Mouse (Mus musculus) kidney, postnatal 4 days (tissue): ENCODE results near the gene Trpt1.
"Not testable (repeated sequence)": the region's sequence is repeated elsewhere in the genome, so short reads cannot be mapped to it uniquely, and the experiment has no call there.

Source experiments
- DNase-seq, 2 experiments: peaks; one replicate each; pipeline ENCODE4 v3.0.0; 2021; ENCODE audit warnings: mixed read lengths in 2 of 2

Trpt1 gene

DNA sequence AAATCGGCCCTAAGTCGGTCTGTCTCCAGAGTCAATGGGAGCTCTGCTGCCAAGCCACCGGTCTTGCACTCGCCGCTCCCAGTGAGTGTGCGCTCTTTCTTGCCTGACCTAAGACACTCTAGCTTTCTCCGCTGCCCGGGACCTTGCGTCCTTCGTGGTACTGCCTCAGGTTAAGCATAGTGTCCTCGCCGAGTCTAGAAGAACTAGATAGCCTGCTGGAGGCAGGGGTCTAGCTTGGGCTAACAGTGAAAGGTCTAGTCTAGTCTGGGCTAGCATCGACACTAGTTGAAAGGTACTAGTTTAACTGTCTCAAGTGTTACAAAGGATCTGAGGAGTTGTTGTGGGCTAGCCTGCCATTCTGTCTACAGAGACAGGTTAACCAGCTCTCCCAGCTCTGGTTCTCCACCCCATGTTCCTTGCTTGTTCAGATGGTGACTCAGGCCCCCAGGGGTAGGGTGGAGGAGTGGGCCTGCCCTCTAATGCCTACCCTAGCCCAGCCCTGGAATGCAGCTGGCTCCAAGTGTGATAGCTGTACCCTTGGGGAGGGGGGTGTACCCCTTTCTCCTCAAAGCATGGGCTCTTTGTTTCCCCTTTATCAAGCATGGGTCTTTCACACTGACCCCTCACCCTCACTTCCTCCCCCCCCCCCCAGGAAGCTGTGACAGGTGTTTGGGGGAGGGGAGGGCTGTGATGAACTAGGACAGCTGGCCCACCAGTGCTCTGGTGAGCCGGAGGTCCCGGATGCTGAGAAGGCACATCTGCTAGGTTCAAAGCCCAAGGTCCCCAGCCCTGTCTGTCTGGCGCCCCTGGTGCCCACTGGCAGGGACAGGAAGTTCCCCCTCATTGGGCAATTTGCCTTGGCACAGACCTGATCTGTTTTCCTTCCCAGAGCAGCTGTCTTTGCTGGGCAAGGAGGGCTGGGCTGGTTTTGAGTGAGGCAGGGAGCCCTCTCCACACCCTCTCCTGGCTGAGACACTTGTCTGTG lies 20.1 kb upstream of the Trpt1 start, which contains the start of gene Plcb3:
Plcb3 (minus strand) TSS at position 934 of the 985 bp plus-strand sequence.
- DNase-seq = peak; percentile 70 to 81

DNA sequence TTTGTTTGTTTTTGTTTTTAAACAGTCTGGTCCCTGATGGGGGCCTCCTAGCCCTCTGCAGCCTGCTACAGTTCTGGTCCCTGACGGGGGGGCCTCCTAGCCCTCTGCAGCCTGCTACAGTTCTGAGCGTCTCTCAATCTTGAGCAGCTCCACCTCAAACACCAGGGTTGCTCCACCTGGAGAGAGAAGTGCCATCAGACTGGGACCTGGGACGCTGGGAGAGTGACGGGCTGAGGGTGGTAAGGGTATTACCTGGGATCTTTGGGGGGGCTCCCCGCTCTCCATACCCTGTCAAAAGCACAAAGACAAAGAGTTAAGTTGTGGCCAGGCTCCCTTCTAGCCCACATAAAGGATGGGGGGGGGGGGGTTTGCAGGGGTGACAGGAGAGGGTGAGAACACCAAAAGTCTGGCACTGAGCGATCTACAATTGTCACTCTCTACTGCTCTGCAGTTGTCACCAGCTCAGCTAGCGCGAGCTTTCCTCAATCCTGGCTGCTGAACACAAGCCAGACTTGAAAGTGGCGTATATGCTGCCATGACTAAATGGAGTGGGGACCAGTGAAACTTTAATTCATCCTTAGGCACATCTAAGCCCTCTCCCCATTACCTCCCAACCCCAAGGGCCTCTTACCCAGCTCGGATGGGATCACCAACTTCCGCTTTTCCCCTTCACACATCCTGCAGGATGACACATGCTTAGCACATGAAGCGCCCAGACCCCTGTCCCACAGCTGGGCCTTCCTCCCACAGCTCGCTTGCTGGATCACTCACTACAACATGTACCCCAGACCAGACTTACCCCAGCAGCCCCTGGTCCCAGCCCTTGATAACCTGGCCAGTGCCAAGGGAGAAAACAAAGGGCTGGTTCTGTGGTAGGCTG lies 17.9 kb upstream of the Trpt1 start:
- no peak for DNase-seq

DNA sequence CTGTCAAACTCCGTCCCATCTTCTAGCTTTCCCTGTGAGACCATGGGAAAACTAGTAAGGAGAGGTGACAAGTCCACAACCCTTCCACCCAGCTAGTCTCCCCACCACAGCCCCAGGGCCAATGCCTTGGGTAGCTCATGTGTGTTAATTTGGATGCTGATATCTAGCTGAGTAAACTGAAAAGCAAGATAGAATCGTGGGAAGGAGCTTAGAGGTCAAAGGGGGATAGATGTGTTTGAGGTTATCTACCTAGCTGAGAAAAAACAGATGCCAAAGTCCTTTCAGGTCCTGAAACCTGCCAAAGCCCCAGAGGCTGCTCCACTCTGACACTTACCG lies 17.3 kb upstream of the Trpt1 start:
- no peak for DNase-seq

DNA sequence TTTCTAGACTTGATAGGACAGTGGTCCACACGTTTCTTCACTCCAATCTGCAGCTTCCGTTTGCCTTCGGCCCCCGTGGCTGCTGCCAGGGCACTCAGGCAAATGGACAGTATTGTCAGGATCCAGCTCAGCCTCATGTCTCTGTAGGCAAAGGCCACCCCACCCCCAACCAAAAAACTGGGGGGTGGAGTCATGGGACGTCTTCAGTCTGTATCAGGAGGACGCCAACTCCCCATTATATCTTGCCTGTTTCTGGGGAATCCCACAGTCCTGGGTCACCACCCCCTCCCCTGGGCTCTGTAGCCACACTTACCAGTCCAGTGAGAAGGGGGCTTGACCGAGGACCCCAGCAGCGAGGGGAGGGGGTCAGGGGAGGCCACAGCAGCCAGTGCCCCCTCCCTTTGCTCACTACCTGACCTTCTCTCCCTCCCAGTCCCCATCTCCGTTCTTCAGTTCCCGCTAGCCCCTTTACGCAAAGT lies 16.9 kb upstream of the Trpt1 start:
- DNase-seq = peak; percentile 44 to 54

DNA sequence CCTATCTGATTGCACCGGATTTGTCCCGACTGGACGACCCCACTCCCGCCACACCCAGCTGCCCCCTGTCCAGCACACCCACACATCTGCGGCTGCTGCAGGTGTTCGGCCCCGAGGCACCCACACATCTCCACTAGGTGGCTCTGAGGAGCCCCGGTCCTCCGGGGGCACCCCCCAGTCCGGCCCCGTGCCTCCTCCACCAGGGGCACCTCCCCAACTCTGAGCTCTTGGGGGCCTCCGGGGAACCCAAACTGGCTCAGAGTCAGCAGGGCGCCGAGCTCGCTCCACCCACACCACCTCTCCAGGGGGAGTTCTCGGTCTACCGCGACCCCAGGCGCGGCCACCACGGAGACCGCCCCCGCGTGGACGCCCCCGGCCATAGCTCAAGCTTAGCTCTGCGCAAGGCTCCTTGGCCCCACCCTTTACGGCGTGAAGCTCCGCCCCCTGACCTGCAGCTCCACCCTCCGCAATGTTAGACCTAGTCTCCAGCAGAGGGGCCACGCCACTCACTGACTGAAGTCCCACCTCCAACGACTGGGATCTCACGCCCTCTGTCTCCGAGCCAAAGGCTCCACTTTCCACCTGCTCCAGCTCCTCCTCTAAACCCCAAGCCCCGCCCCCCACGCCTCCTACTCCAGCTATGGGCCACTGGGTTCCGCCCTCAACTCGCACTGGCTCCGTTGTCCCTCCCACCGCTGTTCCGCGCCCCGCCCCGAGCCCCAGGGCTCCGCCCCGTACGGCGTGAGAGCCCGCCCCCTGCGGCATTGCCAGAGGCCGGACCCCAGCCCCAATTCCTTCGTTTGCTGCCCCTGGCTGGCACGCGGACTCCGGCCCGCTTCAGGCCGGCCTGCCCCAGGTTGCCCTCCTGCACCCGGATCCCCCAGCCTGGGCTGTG lies 16.2 kb upstream of the Trpt1 start:
- DNase-seq = peak; percentile 100

DNA sequence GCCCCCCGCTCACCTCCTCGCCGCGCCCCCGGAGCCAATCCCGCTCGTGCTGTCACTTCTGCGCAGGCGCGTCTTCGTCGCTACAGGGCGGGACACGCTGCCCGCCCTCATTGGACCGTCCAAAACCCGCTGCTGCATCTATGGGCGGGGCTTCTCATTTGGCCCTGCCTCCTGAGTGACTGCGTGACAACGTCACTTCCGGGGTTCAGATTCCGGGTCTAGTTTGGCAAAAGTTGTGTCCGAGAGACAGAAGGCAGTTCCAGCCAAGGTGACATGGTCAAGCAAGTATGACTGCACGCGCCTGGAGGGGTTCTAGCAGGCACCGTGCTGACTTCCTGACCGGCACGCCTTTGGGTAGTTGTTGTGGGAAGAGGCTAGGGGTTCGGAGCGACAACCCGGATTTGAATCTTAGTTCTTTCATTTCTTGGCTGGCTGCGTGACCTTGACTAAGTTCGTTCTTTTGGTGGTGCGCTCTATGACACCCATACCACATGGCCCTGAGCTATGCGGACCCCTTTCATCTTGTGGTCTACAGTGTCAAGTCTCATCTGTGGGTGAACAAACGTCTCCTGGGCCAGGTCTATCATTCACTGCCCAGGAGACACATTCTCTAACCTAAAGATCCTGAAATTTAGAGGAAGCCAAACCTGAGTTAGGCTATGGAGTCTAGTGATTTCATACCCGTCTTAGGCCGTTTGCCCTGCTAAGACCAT lies 15.4 kb upstream of the Trpt1 start, which contains the start of gene Fkbp2:
Fkbp2 (minus strand) TSS at position 121 of the 713 bp plus-strand sequence.
- peak; percentile 98 to 100 for DNase-seq

DNA sequence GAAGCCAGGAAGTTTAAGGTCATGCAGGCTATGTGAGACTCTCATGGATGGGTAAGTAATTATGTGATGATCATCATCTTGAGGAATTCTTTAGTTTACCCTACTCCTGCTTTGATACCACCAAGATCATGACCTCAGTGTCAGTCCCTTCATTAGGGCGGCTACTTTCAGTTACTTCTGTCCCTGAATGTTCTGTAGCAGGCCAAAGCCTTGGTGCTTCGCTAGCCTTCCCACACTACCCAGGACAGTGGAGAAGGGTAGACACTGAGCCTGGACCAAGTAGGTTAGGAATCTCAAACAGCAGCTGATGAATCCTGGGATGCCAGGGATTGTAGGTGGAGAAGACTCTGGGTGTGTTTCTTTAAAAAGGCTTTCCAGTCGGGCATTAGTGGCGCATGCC lies 14.5 kb upstream of the Trpt1 start:
- no peak for DNase-seq

DNA sequence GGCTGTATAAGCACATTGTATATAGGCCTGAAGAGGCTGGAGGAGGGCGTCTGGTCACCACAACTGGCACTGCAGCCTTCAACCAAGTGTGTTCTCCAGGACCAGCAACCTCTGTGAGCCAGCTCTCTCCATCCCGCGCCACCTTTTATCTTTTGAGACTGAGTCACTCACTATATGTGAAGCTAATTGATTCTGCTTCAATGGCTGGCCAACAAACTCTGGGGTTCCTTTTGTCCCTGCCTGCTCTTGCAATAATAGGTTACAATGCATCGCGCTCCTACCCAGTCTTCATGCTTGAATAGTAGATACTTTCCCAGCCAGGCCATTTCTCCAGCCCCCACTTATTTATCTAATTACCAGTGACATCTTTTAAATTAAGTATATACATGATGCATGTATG lies 12.3 kb upstream of the Trpt1 start:
- no peak for DNase-seq

DNA sequence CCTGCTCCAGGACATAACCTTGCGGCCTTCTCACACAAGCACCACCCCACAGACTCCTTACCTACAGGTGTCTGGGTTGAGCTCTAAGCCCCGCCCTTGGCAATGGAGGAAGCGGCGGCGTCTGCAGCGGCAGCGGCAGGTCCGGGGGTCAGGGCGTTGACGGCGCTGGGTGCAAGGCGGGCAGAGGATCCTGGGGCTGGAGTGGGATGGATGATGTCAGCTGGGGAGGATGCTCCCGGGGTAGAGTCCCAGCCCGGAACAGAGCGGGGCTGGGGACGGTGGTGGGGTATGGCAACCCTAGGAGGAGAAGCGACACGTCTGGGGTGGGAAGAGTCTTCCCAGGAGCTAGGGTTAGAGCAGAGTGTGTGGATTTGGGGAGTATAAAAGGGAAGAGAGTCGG lies 10.6 kb upstream of the Trpt1 start:
- no peak for DNase-seq

DNA sequence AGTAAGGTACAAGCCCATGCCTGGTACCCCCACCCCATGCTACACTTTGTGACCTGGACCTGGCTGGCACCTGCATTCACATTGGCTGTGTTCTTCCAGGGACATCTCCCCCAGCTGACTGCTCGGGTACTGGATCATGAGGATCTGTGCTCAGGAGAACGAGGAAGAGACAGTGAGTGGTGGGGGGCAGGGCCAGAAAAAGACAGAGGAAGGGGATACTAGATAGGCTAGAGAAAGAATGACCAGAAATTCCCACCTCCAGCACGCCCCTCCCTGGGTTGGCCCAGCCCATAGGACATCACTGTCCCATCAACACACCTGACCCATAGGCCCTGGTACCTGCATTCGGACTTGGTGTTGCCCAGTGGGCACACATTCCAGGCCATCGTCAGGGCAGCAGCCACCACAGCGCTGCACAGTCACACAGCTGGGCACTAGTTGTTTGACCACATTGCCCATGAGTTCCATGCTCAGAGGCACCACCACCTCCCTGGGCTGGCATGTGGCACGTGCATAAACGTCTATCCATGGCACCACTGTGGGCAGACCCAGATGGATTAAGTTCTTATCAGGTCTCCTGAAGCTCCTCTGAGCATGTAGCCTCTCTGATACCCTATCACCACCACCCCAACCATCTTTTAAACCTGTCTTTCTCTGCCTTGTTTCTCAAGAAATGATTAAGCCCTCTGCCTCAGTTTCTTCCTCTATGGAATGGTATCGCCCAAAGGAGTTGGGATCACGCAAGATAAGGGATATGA lies 9.8 kb upstream of the Trpt1 start:
- DNase-seq = no peak

DNA sequence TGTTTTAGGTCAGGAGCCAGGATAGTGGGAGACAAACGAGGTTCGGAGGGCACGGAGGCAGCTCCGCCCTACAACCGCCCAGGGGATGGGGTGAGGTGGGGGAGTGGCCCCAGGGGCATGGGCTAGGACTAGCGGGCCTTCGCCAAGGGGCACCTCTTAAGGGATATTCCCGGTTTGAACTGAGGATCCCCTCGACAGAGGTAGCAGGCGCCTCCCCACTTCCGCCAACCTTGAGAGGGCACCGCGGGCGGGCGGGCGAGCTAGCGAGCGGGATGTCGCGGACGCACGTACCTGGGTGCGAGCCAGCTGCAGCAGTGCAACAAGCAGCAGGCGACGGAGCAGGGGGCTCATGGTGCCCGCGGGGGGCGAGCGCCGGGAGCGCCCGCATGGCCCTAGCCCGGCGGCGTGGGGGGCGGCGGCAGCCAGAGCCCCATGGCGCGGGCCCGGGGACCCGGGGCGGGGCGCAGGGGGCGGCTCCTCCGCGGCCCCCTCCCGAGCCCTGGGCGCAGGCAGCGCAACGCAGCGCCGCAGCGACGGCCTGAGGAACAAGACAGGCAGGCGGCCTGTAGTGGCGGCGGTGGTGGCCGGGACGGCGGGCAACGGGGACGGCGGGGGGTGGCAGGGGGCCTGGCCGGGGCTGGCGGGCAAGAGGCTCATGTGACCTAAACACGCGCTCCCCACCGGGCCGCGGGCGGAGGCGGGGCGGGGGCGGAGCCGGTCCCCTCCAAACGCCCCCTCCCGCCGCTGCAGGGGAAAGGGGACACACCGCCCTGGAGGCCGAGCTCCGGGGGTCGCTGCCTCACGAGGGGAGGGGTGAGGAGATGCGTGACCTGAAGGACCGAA lies 8.6 kb upstream of the Trpt1 start, which contains the start of gene Vegfb:
Vegfb (minus strand) TSS at position 591 of the 843 bp plus-strand sequence.
- DNase-seq = peak; percentile 77 to 83

DNA sequence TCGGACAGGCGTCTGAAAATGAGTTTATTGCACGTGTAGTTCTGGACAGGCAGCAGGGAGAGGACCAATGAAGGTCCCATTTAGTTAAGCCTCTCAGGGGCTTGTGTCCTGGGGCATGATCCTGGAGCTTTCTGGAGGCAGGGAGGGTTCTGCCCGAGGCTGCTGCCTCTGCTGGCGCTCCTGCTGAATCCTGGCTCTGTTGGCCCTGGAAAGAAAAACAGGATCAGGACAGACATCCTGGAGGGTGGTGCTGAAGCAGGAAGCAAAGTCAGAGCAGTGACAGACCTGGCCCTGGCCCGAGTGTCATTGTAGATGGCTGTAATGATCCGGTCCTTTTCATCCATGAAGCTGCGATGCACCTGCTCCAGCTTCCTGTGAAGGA lies 8.0 kb upstream of the Trpt1 start:
- DNase-seq = no peak

DNA sequence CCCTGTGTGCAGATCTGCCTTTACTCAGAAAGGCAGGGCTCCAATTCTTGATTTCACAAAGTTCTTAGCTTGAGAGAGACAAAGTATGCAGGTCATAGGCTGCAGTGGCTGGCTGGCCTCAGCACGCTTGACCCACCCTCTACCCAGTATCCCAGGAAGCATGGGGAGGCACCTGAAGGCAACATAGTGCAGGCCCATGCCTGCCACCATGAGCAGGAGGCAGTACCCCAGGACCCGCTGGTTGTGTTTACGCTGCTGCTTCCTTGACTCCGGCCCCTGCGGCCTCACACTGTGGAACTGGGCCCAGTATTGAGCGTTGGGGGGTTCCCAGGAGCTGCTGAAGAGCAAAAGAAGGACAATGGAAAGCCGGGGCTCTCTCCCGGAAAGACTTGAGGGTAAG lies 6.7 kb upstream of the Trpt1 start:
- DNase-seq = no peak

DNA sequence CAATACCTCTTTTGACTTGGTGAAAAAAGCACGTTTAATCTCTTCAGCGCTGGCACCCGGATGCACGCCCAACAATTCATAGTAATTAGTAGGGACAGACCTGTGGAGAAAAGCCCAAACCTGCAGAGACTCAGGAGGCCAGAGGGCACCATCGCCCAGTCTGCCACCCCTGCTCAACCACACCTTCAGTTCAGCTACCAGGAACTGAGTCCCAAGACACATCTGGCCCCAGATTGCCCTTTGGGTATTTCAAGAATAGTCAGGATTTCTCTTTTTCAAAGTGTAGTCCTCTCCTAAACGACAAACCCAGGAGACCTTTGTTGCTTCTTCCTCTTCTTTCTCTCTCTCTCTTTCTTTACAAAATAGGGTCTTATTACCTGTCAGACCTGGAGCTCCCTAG lies 5.2 kb upstream of the Trpt1 start:
- DNase-seq = no peak

DNA sequence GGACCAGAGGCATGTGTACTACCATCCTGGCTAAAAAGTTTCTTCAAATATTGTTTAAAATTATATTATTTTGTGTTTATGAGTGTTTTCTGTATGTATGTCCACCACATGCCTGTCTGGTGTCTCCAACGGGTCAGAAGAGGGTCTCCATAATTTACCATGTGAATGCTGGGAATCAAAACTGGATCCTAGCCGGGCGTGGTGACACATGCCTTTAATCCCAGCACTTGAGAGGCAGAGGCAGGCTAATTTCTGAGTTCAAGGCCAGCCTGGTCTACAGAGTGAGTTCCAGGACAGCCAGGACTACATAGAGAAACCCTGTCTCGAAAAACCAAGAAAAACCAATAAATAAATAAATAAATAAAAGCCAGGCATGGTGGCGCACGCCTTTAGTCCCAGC lies 4.8 kb upstream of the Trpt1 start:
- not testable (repeated sequence) for DNase-seq

DNA sequence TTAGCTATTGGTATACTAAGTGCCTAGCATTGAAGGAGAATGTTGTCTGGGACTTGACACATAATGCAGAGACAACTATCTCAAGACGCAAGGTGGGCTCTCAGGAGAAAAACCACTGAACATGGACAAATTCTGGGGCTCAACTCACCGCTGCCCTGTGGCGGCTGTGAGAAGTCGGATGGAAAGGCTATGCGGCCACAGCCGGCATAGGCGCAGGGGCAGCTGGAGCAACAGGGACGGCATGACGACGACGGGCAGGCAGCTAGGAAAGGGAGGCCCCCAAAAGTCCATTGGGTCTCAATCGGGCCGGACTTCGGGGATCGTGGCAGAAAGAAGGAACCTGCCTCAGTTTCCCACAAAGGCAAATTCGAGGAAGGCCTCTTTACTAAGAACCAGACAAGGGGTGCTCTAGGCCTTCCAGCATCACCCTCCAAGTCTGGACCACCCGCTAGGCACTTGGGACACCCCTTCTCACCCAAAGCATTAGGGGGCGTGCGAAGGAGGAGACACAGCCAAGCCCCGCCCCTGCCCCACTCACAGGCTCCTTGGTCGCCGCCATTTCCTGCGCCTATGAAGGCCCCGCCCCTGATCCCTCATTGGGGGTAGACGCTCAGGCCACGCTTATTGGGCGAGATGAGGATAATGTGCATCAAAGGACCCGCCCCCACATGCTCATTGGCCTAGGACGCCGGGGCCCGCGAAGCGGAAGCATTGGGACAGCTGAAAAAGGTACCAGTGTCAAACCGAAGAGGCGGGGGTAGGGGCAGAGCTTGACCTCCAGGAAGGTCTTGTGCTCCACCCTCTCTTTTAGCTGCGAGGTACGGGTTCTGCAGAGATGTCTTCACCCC lies 3.7 kb upstream of the Trpt1 start, which contains the start of gene Dnajc4:
Dnajc4 (minus strand) TSS at position 562 of the 848 bp plus-strand sequence.
- DNase-seq = peak; percentile 98 to 99

DNA sequence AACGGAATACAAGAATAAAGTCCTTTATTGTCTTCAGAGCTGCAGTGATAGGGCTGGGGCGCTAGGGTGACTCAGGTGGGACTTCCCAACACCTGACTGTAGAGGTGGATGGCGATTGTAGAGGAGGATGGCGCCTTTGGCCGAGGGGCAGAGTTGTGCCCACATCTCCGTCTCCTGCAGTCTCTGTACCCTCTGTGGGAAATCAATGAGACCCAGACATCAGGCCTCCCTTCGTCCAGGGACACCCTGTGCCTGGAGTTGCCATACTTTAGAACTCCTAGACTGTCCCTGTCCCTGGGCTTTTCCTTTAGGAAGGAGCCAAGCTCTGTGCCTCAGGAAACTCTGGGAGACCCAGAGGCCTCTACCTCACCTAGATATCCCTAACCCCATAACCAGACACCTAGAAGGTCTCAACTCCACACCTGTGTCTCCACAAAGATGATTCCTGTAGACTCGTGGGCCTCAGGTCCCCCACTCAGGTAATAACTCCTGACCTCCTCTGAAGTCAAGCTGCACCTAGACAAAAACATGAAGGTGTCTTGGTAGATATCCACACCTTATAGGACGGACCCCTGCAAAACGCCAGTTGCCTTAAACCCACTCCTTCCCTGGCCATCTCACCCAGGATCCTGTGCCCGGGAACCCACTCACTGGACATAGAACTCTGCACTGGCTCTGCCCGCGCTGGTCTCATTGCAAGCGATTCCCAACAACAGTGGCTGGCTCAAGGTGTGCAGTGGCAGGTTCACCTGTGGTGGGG lies 2.7 kb upstream of the Trpt1 start:
- no peak for DNase-seq

DNA sequence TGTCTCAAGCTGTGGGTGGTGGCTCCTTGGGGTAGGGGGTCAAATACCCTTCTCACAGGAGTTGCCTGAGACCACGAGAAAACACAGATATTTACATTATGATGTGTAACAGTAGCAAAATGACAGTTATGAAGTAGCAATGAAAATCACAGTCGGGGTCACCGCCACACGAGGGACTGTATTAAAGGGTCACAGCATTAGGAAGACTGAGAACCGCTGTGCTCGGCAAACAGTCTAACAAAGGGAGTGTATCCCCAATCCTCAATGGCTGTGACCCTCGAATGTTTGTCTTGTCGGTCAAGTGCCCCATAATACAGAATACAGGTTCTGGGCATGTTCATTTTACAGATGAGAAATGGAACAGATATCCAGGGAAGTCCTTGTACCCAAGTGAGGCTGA lies 1.9 kb upstream of the Trpt1 start:
- no peak for DNase-seq
